In the genomic region with DNA sequence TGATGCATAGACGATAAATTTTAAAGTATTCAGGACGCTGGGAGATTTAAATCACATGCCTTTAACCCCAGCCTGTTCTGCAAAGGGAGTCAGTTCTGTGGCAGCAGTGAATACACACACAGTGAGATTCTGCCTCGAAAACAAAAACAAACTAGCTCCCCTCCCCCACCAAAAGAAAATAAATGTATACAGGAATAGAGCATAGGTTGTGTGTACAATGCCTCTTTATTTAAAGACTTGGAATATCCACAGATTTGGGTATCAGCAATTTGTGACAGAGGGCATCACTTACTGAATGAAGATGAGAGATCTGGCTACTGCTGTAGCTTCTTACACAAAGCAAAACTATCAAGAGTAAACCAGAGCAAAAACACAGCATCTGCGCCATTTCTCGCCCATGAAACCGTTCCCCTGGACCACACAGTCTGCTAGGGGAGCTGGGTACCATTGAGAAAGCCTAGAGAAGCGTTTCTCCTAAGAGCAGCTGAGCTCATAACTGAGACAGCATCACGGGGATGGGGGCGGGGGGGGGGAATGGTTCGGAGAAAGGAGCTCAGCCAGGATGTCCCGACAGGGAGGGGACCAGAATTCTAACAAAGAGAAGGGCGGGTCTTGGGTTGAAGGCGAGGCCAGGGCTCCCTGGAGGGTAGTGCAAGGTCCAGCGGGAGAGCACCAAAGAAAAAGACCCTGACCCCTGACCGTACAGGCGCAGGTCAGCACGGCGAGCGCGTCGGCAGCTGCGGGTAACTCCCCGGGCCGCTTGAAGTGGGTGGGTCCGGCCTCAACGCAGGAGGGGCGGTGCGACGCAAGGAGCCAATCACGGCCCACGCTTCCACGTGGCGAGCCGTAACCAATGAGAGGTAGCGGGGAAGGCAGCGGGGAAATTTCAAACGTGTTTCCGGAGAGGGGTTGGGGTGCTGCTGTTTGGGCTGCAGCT, we compare ENCODE assay signal across 7 mouse cellular contexts. TPM values are rescaled to one million over a fixed set of nuclear protein-coding genes. Genes with fewer than 3 reads are reported as not detected.
DNase-seq lines count a peak whose midpoint lies in the region; ATAC-seq and TF ChIP-seq lines count a peak whose summit lies in the region.

A gene (plus strand): TSS at position 879 of the 937 bp plus-strand sequence.

- under 1% methylated on average over 38 of the region's 38 CpGs for WGBS in embryonic facial prominence, embryonic 11.5 days
- WGBS in kidney, adult 2 months = under 1% methylated on average over 38 of the region's 38 CpGs
- WGBS in limb, embryonic 12.5 days = 2% methylated on average over 38 of the region's 38 CpGs
- under 1% methylated on average over 38 of the region's 38 CpGs for WGBS in midbrain, embryonic 15.5 days
- 2% methylated on average over 38 of the region's 38 CpGs for WGBS in spleen, adult 2 months

- peak within 1 kb of the TSS; percentile 71 for H3K4me2 ChIP-seq in embryonic facial prominence, embryonic 11.5 days (ENCODE audit: low read depth, low read length)
- peak within 1 kb of the TSS; percentile 78 for H3K4me2 ChIP-seq in limb, embryonic 12.5 days
- peak within 1 kb of the TSS; percentile 98 for H3K4me2 ChIP-seq in midbrain, embryonic 15.5 days

- H3K9ac ChIP-seq in embryonic facial prominence, embryonic 11.5 days (replicated peaks; ENCODE audit: low read length) = peak within 1 kb of the TSS; percentile 81
- peak within 1 kb of the TSS; percentile 80 for H3K9ac ChIP-seq in limb, embryonic 12.5 days (replicated peaks)
- peak within 1 kb of the TSS; percentile 90 for H3K9ac ChIP-seq in midbrain, embryonic 15.5 days

- H3K27ac ChIP-seq in embryonic facial prominence, embryonic 11.5 days (replicated peaks; ENCODE audit: low read depth, low read length) = peak within 1 kb of the TSS; percentile 57
- H3K27ac ChIP-seq in kidney, adult 2 months (ENCODE audit: insufficient read depth, low read depth, low read length) = peak within 1 kb of the TSS; percentile 57; the same call in 1 of the 2 replicates
- H3K27ac ChIP-seq in limb, embryonic 12.5 days = peak within 1 kb of the TSS; percentile 86
- peak within 1 kb of the TSS; percentile 97 for H3K27ac ChIP-seq in midbrain, embryonic 15.5 days
- peak within 1 kb of the TSS; percentile 81 for H3K27ac ChIP-seq in spleen, adult 2 months (ENCODE audit: insufficient read depth, low read length)

- H3K4me1 ChIP-seq in embryonic facial prominence, embryonic 11.5 days (ENCODE audit: control insufficient read depth, insufficient read depth, low read length) = no peaks in the 10 kb centered on the region
- no peaks in the 10 kb centered on the region for H3K4me1 ChIP-seq in kidney, adult 2 months (ENCODE audit: control insufficient read depth, insufficient read depth, low read length)
- peaks cover 10% of the 10 kb centered on the region for H3K4me1 ChIP-seq in limb, embryonic 12.5 days (replicated peaks)
- H3K4me1 ChIP-seq in midbrain, embryonic 15.5 days = peaks cover 8% of the 10 kb centered on the region
- H3K4me1 ChIP-seq in spleen, adult 2 months (ENCODE audit: control insufficient read depth, insufficient read depth, insufficient read length) = peaks cover 2% of the 10 kb centered on the region; the same call in 1 of the 2 replicates

- H3K9me3 ChIP-seq in embryonic facial prominence, embryonic 11.5 days (replicated peaks; ENCODE audit: control insufficient read depth, low read length) = no peaks in the 10 kb centered on the region
- no peaks in the 10 kb centered on the region for H3K9me3 ChIP-seq in limb, embryonic 12.5 days
- no peaks in the 10 kb centered on the region for H3K9me3 ChIP-seq in midbrain, embryonic 15.5 days

- H3K4me3 ChIP-seq in embryonic facial prominence, embryonic 11.5 days (ENCODE audit: low read depth, low read length) = peak within 1 kb of the TSS; percentile 92
- H3K4me3 ChIP-seq in kidney, adult 2 months (ENCODE audit: insufficient read depth, low read depth, low read length) = peak within 1 kb of the TSS; percentile 92
- peak within 1 kb of the TSS; percentile 89 for H3K4me3 ChIP-seq in limb, embryonic 12.5 days (replicated peaks)
- H3K4me3 ChIP-seq in midbrain, embryonic 15.5 days = peak within 1 kb of the TSS; percentile 76
- peak within 1 kb of the TSS; percentile 96 for H3K4me3 ChIP-seq in spleen, adult 2 months (ENCODE audit: extremely low read depth, insufficient read depth, insufficient read length)

- TF ChIP-seq CTCF in kidney, adult 2 months (conservative IDR thresholded peaks at IDR 0.05; ENCODE audit: insufficient read depth, insufficient read length, low read depth, low read length) = no peak
- TF ChIP-seq CTCF in spleen, adult 2 months (IDR thresholded peaks at IDR 0.05; ENCODE audit: extremely low read depth, insufficient read depth, insufficient read length, insufficient replicate concordance) = no peak

- no peaks in the 10 kb centered on the region for H3K27me3 ChIP-seq in embryonic facial prominence, embryonic 11.5 days (ENCODE audit: control insufficient read depth, insufficient read depth, low read length)
- H3K27me3 ChIP-seq in kidney, adult 2 months (replicated peaks; ENCODE audit: control insufficient read depth, insufficient read depth, low read length) = no peaks in the 10 kb centered on the region
- H3K27me3 ChIP-seq in limb, embryonic 12.5 days = no peaks in the 10 kb centered on the region
- H3K27me3 ChIP-seq in midbrain, embryonic 15.5 days (replicated peaks) = no peaks in the 10 kb centered on the region
- no peaks in the 10 kb centered on the region for H3K27me3 ChIP-seq in spleen, adult 2 months (ENCODE audit: control insufficient read depth, insufficient read depth, low read length)

- no peaks in the 10 kb centered on the region for H3K36me3 ChIP-seq in embryonic facial prominence, embryonic 11.5 days (replicated peaks; ENCODE audit: control insufficient read depth, insufficient read depth, low read depth, low read length)
- no peaks in the 10 kb centered on the region for H3K36me3 ChIP-seq in kidney, adult 2 months (ENCODE audit: control insufficient read depth, insufficient read depth, low read length)
- H3K36me3 ChIP-seq in limb, embryonic 12.5 days = peaks cover 8% of the 10 kb centered on the region; the same call in 1 of the 2 replicates
- no peaks in the 10 kb centered on the region for H3K36me3 ChIP-seq in midbrain, embryonic 15.5 days (replicated peaks)
- no peaks in the 10 kb centered on the region for H3K36me3 ChIP-seq in spleen, adult 2 months (ENCODE audit: control insufficient read depth, insufficient read depth, low read length)

- TF ChIP-seq POLR2A in kidney, adult 2 months (IDR thresholded peaks at IDR 0.05; ENCODE audit: low read depth, low read length) = peak; percentile 44
- peak; percentile 86 for TF ChIP-seq POLR2A in spleen, adult 2 months (IDR thresholded peaks at IDR 0.05; ENCODE audit: low read depth, low read length)

- ATAC-seq in embryonic facial prominence, embryonic 11.5 days (replicated peaks; ENCODE audit: insufficient number of reproducible peaks, low FRiP score, low TSS enrichment, low read depth) = peak; percentile 98
- peak; percentile 98 for ATAC-seq in limb, embryonic 12.5 days (ENCODE audit: insufficient number of reproducible peaks, insufficient read depth, low FRiP score, low TSS enrichment, low read depth)
- peak; percentile 100 for ATAC-seq in midbrain, embryonic 15.5 days (replicated peaks)

- peak; percentile 94 for DNase-seq in adrenal gland, postnatal 14 days
- peak; percentile 93 for DNase-seq in embryonic facial prominence, embryonic 11.5 days (ENCODE audit: low spot score)
- DNase-seq in heart, adult 18-20 months = peak; percentile 93 to 94
- DNase-seq in kidney, adult 2 months = peak; percentile 94
- peak; percentile 75 to 86 for DNase-seq in spleen, adult 2 months (ENCODE audit: low read depth in 1 of 2, low spot score in 2 of 2)

RNA-seq across cellular contexts. Expression of the gene that starts here (rescaled TPM):
- total RNA-seq in adrenal gland, postnatal 14 days (2021) = 8.8 and 10.6 TPM in 2 replicates
- 50.3 and 55.1 TPM in 2 replicates for polyA plus RNA-seq in embryonic facial prominence, embryonic 11.5 days (2014; fragmentation: Nextera tagmentation; extraction: Ambion mirVana)
- under 1 TPM; 0.21 to 0.32 TPM for total RNA-seq in heart, adult 18-20 months (2021)
- polyA plus RNA-seq in kidney, adult 2 months (2012; rRNA removed) = 0.08 TPM in 2 replicates
- polyA plus RNA-seq in limb, embryonic 12.5 days (2016; fragmentation: Nextera tagmentation; extraction: Ambion mirVana) = 44.0 and 45.0 TPM in 2 replicates
- 4.8 and 6.2 TPM in 2 replicates for polyA plus RNA-seq in midbrain, embryonic 15.5 days (2015; fragmentation: Nextera tagmentation; extraction: Ambion mirVana)
- polyA plus RNA-seq in spleen, adult 2 months (2012; rRNA removed) = 0.21 and 0.48 TPM in 2 replicates

Comparison
In these comparisons a context has a peak if more than half of its experiments do, and no peak if none do; other contexts are left out.
1. Peak in every context shown above with its lines: DNase-seq, ATAC-seq, H3K4me3 ChIP-seq and H3K27ac ChIP-seq.
2. Peak in DNase-seq in heart, adult 18-20 months; RNA of the gene not detected or under 1 TPM.
3. Peak in DNase-seq, H3K4me3 ChIP-seq and H3K27ac ChIP-seq in kidney, adult 2 months; RNA of the gene not detected or under 1 TPM.
4. Peak in DNase-seq, H3K4me3 ChIP-seq and H3K27ac ChIP-seq in spleen, adult 2 months; RNA of the gene not detected or under 1 TPM.